Mouse (Mus musculus) regulatory T cell (primary cell): ENCODE data around the gene Pgm1.

Experiments used
- in situ Hi-C: fragments of 300-600 bp; cut with MboI, MseI; formaldehyde crosslinking; loops from one replicate; pipeline ENCODE4 v1.15.1; 2025; ENCODE audit warnings: high pct_unique_total_duplicates

Gene Pgm1

GRCm38 (mm10) chr4:99929149-99929612 is at the start of gene Pgm1:
Gene Pgm1 (plus strand): TSS chr4:99929414.
- in situ Hi-C loops: loop anchor here (5.0 to 25.0 kb wide), 2 partner anchors 97 to 1017 kb away; partner anchors contain the start of gene Usp1

DNA sequence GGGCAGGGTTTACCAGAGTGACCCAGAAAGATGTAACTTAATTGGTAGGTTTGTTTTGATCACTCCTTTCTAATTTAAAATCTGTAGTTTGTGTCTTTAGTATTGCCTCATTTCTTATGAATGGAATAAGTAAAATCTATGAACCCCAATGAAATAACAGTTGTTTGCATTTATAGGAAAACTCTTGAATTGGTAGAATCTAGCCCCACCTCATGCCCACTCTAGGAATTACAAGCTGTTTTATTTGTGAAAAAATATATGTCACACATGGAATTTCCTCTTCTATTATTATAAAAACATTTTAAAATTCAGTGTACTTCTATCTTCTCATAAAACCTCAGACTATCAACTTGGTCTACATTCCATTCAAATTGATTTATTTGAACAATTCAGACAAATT is 47.3 kb upstream of the Pgm1 start:
- in situ Hi-C loops: no loop called here

DNA sequence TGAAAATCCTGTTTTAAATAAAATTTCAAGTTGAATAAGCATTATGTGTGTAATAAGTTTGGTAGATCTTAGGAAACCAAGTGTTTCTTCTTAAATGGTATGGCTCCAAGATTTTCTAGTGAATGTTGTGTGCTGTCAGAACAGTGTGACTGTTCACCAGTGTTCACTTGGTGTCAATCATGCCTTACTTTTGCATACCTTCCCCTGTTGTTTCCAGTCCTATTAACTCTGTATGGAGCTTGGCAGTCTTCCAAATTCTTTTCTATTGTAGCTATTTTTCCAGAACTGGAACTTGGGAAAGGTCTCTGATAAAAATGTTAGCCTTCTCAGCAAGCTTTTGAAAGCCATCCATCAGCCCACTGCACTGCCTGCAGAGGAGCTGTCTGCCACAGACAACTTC is 46.8 kb upstream of the Pgm1 start:
- in situ Hi-C loops: no loop called here

- in situ Hi-C loops: no loop called here
Observed at GRCm38 (mm10) chr4:99913894-99914451, 15.2 kb upstream of the Pgm1 start.

- in situ Hi-C loops: loop anchor here (5.0 to 25.0 kb wide), 2 partner anchors 94 to 1014 kb away; partner anchors contain the start of gene Usp1
Observed at GRCm38 (mm10) chr4:99926380-99926779, 2.8 kb upstream of the Pgm1 start.

DNA sequence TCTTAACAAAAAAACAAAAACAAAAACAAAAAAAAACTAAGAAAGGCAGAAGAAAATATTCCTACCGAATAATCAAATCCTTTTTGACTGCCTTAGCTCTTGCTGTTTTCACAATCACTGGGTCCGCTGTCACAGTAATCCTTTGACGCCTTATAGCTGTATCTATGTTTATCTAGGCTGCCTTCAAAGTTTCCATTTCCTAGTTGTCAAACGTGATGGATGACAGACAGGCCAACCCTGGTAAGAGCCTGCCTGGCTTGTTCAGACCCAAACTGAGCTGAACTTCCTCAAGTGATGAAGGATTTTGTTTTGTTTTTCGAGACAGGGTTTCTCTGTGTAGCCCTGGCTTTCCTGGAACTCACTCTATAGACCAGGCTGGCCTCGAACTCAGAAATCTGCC is 693 bp upstream of the Pgm1 start:
- in situ Hi-C loops: loop anchor here (5.0 to 25.0 kb wide), 2 partner anchors 96 to 1016 kb away; partner anchors contain the start of gene Usp1

DNA sequence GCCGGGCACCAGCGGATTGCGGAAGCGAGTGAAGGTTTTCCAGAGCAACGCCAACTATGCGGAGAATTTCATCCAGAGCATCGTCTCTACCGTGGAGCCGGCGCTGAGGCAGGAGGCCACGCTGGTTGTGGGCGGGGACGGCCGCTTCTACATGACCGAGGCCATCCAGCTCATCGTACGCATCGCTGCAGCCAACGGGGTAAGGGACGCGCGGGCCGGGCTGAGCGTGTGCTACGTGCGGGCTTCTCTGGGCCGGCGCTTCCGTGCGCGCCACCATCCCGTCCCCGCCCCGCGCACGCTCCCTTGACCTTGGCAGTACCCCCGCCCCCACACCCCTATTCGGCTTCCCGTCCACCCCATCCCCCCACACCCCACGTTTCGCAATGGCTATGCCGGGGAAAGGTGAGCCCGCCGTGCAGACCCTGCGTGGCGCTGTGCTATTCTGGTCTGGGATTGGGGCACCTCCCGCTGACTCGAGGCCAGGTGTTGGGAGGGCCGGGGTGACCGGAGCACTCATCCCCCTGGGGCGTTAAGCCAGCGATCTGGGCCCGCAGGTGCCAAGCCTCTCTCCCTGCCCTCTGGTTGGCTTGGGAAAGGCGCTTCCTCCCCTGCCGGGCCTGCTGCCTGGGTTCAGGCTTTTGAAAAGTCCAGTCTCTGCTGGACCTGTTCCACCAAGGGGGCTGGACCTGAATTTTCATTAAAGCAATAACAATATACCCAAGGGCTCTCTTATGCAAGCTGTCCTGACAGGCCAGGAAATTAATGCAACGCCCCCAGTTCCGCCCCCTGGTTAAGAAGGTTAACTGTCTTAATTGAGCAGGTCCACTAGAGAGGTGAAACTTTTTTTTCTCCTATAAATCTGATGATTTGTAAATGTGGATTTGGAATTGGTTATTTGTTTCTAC is 651 bp downstream of the Pgm1 start, which contains the start of gene Itgb3bp:
TSS of gene Itgb3bp (minus strand) at position 201 of the 905 bp plus-strand sequence.
- in situ Hi-C loops: loop anchor here (5.0 to 25.0 kb wide), 2 partner anchors 98 to 1018 kb away; partner anchors contain the start of gene Usp1

DNA sequence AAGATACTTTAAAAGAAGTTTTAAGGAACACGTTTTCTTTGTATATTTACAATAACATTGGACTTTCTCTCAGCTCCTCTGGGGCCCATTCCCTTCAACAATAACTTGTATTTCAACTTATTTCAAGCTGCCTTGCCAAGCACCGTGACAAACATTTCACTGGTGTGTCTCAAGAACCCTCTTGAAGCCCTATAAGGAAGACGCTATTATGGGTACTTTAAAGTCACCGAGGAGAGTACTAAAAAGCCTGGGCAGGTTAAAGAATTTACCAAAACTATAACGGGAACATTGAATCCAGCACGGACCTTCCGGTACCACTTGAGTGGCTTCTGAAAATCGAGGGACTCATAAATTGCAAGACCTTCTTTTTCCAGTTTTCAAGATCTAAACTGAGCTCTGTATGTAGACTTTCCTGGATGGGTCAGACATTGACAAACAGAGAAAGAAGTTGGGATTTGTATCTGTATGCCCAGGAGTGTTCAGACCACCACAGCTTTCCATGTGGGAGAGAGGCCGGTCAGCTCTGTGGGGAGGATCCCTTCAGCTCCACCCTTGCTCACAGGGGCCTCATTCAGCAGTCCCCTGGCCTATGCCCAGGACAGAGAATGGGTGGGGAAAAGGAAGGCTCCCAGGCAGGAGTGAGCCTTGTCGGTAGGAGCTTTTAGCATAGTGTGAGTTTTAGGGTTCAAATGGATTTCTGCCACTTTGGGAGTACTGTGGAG is 1.5 kb downstream of the Pgm1 start:
- in situ Hi-C loops: loop anchor here (25.0 kb wide), 1 partner anchor 1018 kb away; the partner anchor contains the start of gene Usp1

DNA sequence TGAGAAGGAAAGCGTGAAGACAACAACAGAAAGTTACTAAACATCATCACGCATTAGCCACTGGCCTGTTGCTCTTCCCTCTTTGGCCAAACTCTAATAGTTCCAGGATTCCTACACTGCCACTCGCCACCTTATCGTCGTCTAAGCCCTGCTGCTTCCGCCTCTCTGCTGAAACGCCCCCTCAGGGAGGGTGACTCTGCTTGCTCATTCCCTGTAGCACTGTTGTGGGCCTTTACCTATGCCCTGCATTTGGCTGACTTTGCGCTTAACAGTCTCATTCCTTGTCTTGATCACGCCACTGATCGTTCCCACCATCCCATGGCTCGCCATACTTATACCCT is 2.0 kb downstream of the Pgm1 start:
- in situ Hi-C loops: loop anchor here (25.0 kb wide), 1 partner anchor 1019 kb away; the partner anchor contains the start of gene Usp1

DNA sequence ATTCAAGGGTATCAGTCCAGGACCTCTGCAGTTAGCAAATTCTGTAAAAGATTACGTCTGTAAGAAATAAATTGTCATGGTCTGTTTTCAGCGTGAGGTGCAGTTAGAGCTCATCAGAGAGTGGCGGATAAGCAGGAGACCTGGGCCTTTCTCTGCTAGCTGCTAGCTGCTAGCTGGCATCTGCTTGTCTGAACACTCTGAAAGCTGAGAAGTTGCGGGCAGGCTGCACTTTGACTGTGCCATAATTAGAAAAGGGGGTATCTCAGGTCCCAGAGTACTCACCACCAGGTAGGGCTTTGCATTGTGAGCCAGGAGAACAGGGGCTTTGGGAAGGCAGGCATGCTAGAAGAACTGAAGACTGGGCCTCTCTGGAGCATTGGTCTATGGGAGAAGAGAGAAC is 2.6 kb downstream of the Pgm1 start:
- in situ Hi-C loops: loop anchor here (25.0 kb wide), 1 partner anchor 1020 kb away; the partner anchor contains the start of gene Usp1

GRCm38 (mm10) chr4:99934859-99935258 is 5.6 kb downstream of the Pgm1 start:
- in situ Hi-C loops: loop anchor here (25.0 kb wide), 1 partner anchor 1023 kb away; the partner anchor contains the start of gene Usp1

GRCm38 (mm10) chr4:99936278-99936677 is 7.1 kb downstream of the Pgm1 start:
- in situ Hi-C loops: loop anchor here (25.0 kb wide), 1 partner anchor 1024 kb away; the partner anchor contains the start of gene Usp1

DNA sequence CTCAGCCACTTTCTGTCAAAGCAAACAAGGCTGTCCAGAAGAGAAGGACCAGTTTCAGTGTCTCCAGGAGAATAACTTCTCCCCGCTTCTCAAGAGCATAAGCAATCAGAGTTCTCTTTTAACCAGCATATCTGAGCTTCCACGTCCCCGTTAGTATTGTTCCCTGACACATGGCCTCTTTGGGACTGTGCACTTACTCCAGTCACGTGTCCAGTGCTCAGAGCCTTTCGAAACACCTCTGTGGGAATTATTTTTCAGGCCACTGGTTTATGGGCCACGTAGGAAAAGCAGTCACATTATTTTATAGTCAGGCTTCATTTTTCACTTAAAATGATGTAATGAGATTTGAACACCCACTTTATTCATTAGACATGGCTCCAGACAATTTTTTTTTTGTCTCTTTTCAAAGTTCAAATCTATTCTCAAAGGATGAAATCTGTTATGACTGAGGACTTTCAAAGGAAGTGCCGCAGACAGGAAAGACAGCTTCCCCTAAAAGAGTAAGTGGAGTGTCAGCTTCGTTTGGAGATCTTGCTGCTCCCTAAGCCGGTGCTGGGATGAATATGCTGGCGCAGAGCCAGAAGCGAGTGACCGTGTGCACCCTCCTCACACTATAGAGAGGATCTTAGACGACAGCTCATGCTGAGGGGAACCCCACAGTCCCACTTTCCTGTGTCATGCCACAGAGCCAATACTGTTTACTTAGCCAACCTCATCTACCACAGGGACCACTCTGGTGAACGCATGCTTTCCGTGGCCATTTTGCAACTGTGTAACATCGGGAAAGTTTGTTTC is 10.7 kb downstream of the Pgm1 start:
- in situ Hi-C loops: loop anchor here (5.0 to 25.0 kb wide), 2 partner anchors 602 to 1028 kb away; partner anchors contain the start of gene Usp1

GRCm38 (mm10) chr4:99941655-99942414 is 12.6 kb downstream of the Pgm1 start:
- in situ Hi-C loops: loop anchor here (5.0 to 25.0 kb wide), 2 partner anchors 600 to 1030 kb away; partner anchors contain the start of gene Usp1

DNA sequence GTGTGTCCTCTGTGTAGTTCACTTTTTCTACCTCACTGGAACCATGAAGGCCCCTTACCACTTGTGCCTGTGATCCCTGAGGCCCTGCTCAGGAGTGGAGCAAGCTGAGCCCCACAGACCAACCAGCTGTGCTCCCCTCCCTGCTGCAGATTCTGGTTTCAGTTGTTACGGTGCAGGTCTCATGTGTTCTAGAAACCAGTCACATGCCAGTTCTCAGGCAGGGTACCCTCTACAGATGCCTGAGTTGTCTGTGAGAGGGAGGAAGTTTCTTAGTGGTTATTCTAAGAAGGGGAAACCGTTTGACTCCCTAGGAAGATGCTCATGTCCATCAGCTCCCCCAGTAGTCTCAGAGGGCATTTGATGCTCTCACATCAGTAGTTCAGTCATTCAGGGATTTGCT is 15.4 kb downstream of the Pgm1 start:
- in situ Hi-C loops: loop anchor here (5.0 to 25.0 kb wide), 3 partner anchors 458 to 1032 kb away; partner anchors contain the start of gene Usp1

- in situ Hi-C loops: loop anchor here (5.0 to 25.0 kb wide), 2 partner anchors 457 to 1033 kb away; partner anchors contain the start of gene Usp1
Observed at GRCm38 (mm10) chr4:99945011-99945410, 15.8 kb downstream of the Pgm1 start.

DNA sequence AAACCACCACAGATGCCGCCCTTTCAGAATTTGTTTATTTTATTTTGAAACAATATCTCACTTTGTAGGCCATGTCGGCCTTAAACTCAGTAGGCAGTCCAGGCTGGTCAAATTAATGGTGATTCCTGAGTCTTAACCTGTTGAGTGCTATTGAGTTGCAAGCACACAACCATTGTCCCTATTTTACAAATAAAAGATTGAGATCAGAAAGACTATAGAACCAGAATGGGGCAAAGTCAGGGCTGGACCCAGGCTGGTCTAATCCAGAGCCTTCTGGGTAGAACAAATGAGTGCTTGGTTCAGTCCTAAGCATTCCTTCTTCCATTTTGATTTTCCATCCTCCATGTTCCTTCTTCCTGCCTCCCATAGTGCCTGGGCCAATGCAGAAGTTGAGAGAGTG is 17.3 kb downstream of the Pgm1 start:
- in situ Hi-C loops: loop anchor here (5.0 to 25.0 kb wide), 2 partner anchors 456 to 1034 kb away; partner anchors contain the start of gene Usp1

DNA sequence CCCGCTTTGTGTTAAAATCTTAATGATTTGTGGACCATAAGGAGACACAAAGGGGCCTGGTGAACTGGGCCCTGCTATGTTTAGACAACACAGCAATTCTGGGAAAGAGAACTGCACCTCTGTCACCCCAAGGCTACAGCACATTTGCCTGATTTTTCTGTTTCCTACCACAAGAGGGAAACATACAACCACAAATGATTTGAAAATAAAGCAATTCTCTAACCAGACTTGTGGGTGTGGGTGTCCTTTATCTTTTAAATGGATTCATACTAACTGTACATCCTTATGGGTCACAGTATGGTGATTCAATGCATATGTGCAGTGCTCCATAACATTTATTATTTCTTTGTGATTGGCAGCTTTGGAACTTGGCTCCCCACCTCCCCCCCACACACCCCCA is 18.0 kb downstream of the Pgm1 start:
- in situ Hi-C loops: loop anchor here (5.0 to 25.0 kb wide), 2 partner anchors 455 to 1035 kb away; partner anchors contain the start of gene Usp1

- in situ Hi-C loops: loop anchor here (5.0 to 25.0 kb wide), 2 partner anchors 454 to 1036 kb away; partner anchors contain the start of gene Usp1
Observed at GRCm38 (mm10) chr4:99947896-99948295, 18.7 kb downstream of the Pgm1 start.
